Mouse (Mus musculus): ENCODE results near the gene Iqcf5. TPM values are rescaled to one million over a fixed set of nuclear protein-coding genes. Genes with fewer than 3 reads are reported as not detected.

Gene Iqcf5
- polyA plus RNA-seq, 1 experiment: not detected

DNA sequence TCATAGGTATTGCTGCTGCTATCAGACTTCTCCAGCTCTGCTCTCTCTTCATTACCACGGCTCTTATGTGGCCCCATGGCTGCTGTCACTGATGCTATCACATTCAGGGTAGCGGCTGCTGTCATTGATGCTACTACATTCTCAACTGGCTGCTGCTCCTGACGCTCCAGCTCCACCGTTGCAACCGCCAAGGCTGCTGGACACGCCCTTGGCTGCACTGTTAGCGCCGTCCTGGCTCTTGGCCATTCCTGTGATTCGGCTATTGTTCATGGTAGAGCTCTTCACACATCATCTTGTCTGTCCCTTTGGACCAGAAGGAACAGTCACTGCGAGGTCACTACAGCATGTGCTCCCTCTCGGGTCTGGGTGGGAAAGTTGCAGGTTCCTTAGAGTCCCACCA, 47.9 kb downstream of the Iqcf5 start:
- no peak for TF ChIP-seq POLR2A (IDR thresholded peaks at IDR 0.05; ENCODE audit: control insufficient read depth, extremely low read depth, insufficient read depth, low read length, poor library complexity)
- TF ChIP-seq CTCF (IDR thresholded peaks at IDR 0.05; ENCODE audit: borderline replicate concordance, control insufficient read depth, extremely low read depth, insufficient read depth, low read length, poor library complexity): no peak
- no peak for DNase-seq
- Histone ChIP-seq H3K36me3 (ENCODE audit: control insufficient read depth, insufficient read depth, low read length) (no peaks in the 10 kb centered on the region), H3K27ac (ENCODE audit: control insufficient read depth, insufficient read depth, low read length) (no peak overlapping the region), H3K4me3 (ENCODE audit: control insufficient read depth, insufficient read depth, low read length) (no peak overlapping the region), H3K27me3 (ENCODE audit: control insufficient read depth, insufficient read depth, low read length) (no peaks in the 10 kb centered on the region), H3K4me1 (replicated peaks; ENCODE audit: control insufficient read depth, insufficient read depth, low read length) (no peaks in the 10 kb centered on the region; the same call in 1 of the 2 replicates)
- WGBS: 95% methylated on average over 11 of the region's 11 CpGs

DNA sequence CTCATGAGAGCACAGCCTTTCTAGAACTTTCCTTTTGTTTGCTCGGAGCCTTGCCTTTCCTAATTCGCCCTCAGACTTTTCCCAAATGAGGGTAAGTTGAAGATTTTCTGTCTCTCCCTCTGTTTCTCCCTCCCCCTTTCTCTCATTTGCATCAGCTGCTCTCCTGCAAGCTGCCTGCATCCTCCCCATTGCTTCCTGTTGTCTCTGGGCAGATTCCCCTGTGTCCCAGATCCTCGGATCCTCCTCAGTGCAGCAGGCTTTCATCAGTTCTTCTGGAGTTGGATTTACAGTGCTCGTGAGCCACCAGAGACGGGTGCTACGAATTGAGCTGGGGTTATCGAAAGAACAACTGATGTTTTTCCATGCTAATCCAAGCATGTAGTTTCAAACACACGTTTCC, 49.7 kb downstream of the Iqcf5 start:
- TF ChIP-seq POLR2A (IDR thresholded peaks at IDR 0.05; ENCODE audit: control insufficient read depth, extremely low read depth, insufficient read depth, low read length, poor library complexity) (no peak), CTCF (IDR thresholded peaks at IDR 0.05; ENCODE audit: borderline replicate concordance, control insufficient read depth, extremely low read depth, insufficient read depth, low read length, poor library complexity) (no peak)
- Histone ChIP-seq H3K4me1 (replicated peaks; ENCODE audit: control insufficient read depth, insufficient read depth, low read length) (no peaks in the 10 kb centered on the region; the same call in 1 of the 2 replicates), H3K36me3 (ENCODE audit: control insufficient read depth, insufficient read depth, low read length) (no peaks in the 10 kb centered on the region), H3K27ac (ENCODE audit: control insufficient read depth, insufficient read depth, low read length) (no peak overlapping the region), H3K27me3 (ENCODE audit: control insufficient read depth, insufficient read depth, low read length) (no peaks in the 10 kb centered on the region), H3K4me3 (ENCODE audit: control insufficient read depth, insufficient read depth, low read length) (no peak overlapping the region)
- 89% methylated on average over 8 of the region's 8 CpGs for WGBS
- no peak for DNase-seq

Other genes starting within 250 kb of the Iqcf5 start
- gene Poc1a, start 233.5 kb upstream of the Iqcf5 start, polyA plus RNA-seq (2012; rRNA removed): 30.2 and 42.2 TPM in 2 replicates
- gene Dusp7, start 145.9 kb upstream of the Iqcf5 start, polyA plus RNA-seq (2012; rRNA removed): 75.3 and 86.0 TPM in 2 replicates
- 524 and 548 TPM in 2 replicates for gene Rpl29, start 85.1 kb upstream of the Iqcf5 start, polyA plus RNA-seq (2012; rRNA removed)
- 11.0 and 12.5 TPM in 2 replicates for gene Acy1, start 76.3 kb upstream of the Iqcf5 start, polyA plus RNA-seq (2012; rRNA removed)
- gene Abhd14b, start 67.1 kb upstream of the Iqcf5 start, polyA plus RNA-seq (2012; rRNA removed): 21.6 and 29.3 TPM in 2 replicates
- gene Abhd14a, start 66.9 kb upstream of the Iqcf5 start, polyA plus RNA-seq (2012; rRNA removed): 18.1 and 19.8 TPM in 2 replicates
- 45.1 and 59.9 TPM in 2 replicates for gene Pcbp4, start 61.3 kb upstream of the Iqcf5 start, polyA plus RNA-seq (2012; rRNA removed)
- 0.31 and 0.47 TPM in 2 replicates for gene Gpr62, start 48.6 kb upstream of the Iqcf5 start, polyA plus RNA-seq (2012; rRNA removed)
- gene Rrp9, start 38.6 kb upstream of the Iqcf5 start, polyA plus RNA-seq (2012; rRNA removed): 57.8 and 58.8 TPM in 2 replicates
- gene Parp3, start 37.6 kb upstream of the Iqcf5 start, polyA plus RNA-seq (2012; rRNA removed): 57.4 and 69.5 TPM in 2 replicates
- gene Iqcf1, start 14.6 kb upstream of the Iqcf5 start, polyA plus RNA-seq (2012; rRNA removed): not detected in 2 replicates
- gene Iqcf3, start 47.1 kb downstream of the Iqcf5 start, polyA plus RNA-seq (2012; rRNA removed): 0.18 TPM in 1 of 2 replicates, not detected in the other
- 0.19 TPM in 1 of 2 replicates, not detected in the other for gene Iqcf4, start 56.4 kb downstream of the Iqcf5 start, polyA plus RNA-seq (2012; rRNA removed)
- gene Iqcf6, start 112.0 kb downstream of the Iqcf5 start, polyA plus RNA-seq (2012; rRNA removed): not detected in 2 replicates
- 0.19 and 0.34 TPM in 2 replicates for gene Grm2, start 141.5 kb downstream of the Iqcf5 start, polyA plus RNA-seq (2012; rRNA removed)
- gene Tex264, start 171.4 kb downstream of the Iqcf5 start, polyA plus RNA-seq (2012; rRNA removed): 91.8 and 104 TPM in 2 replicates